Mouse (Mus musculus): Measurements from ENCODE around the gene Smurf1. TPM values are rescaled to one million over a fixed set of nuclear protein-coding genes. Genes with fewer than 3 reads are reported as not detected.

Smurf1 gene
- total RNA-seq, 2 experiments from 2014 or later, result 35.2 to 40.7 TPM

DNA sequence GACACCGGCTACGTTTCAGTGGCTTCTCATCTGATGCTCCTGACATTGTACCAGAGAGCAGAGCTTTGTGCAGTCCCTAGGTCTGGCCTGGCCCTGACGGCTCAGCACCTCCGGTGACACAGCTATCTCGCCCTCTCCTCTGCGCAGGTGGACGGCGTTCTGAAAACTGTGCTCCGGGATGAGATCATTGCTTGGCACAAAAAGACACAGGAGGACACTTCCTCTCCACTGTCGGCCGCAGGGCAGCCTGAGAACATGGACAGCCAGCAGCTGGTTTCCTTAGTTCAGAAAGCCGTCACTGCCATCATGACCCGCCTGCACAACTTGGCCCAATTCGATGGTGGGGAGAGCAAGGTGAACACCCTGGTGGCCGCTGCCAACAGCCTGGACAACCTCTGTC lies 107.1 kb downstream of the Smurf1 start:
- Histone ChIP-seq H3K27ac (no peak overlapping the region), H3K4me3 (no peak overlapping the region)
- DNase-seq (ENCODE audit: extremely low spot score in 1 of 2, low spot score in 2 of 2), result no peak
- intact Hi-C loops (cut with DNase I), result no loop called here
- TF ChIP-seq CTCF (IDR thresholded peaks at IDR 0.05), result no peak

DNA sequence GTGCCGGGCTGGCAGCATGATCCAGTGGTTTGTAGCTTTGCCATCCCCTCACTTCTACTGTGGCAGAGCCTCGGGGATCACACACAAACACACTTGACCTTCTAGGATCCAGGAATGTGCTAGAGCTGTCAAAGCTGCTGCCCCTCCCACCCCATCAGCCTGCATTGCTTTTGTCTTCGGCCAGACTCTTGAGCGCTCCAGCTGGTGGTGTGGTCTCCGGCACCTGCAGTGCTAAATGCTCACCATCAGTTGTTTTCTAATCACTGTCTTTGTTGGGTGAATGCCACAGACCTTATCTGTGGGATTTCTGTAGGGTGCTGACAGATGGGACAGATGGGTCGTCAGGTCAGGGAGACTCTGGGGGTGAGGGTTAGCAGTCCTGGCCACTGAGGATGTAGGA lies 109.7 kb downstream of the Smurf1 start:
- no peak for TF ChIP-seq CTCF (IDR thresholded peaks at IDR 0.05)
- no peak overlapping the region for H3K27ac ChIP-seq
- no peak overlapping the region for H3K4me3 ChIP-seq
- intact Hi-C loops (cut with DNase I), result no loop called here
- DNase-seq (ENCODE audit: extremely low spot score in 1 of 2, low spot score in 2 of 2), result no peak

DNA sequence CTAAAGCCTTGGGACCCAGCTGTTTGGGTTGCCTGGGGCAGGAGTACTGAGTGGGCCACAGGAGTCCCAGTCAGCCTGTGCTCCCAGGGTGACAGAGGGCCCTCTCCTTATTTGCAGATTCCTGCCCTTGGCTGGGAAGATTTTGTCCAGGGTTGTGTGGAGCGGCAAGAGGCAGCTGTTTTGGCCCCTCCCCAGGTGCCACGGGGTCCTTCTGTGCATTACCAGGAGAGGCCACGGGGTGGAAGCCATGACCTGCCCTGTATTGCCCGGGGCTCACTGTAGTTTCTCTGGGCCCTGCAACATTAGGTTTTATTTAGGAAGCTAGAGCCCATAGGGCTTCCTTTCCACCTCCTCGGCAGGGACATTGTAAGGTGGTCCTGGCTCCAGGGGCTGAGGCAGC lies 111.7 kb downstream of the Smurf1 start:
- no peak for DNase-seq (ENCODE audit: extremely low spot score in 1 of 2, low spot score in 2 of 2)
- intact Hi-C loops (cut with DNase I), result no loop called here
- TF ChIP-seq CTCF (IDR thresholded peaks at IDR 0.05), result no peak; the same call in none of the 2 replicates
- H3K4me3 ChIP-seq, result no peak overlapping the region
- no peak overlapping the region for H3K27ac ChIP-seq

DNA sequence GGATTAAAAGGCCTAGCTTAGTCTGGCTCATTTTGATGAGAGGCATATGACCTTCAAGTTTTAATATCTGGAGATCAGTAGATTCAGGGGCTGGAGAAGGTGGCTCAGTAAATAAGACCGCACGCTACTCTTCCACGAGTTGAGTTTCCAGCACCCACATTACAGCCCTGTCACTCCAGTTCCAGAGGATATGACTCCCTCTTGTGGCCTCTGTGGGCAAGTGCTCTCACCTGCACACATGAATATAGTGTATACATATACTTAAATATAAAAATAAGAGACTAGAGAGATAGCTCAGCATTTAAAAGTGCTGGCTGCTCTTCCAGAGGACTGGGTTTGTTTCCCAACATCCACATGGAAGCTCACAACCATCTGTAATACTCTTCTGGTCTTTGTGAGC lies 113.8 kb downstream of the Smurf1 start:
- peak; percentile 40 for TF ChIP-seq CTCF (IDR thresholded peaks at IDR 0.05)
- no peak for DNase-seq (ENCODE audit: extremely low spot score in 1 of 2, low spot score in 2 of 2)
- intact Hi-C loops (cut with DNase I), result no loop called here
- Histone ChIP-seq H3K27ac (no peak overlapping the region), H3K4me3 (no peak overlapping the region)

DNA sequence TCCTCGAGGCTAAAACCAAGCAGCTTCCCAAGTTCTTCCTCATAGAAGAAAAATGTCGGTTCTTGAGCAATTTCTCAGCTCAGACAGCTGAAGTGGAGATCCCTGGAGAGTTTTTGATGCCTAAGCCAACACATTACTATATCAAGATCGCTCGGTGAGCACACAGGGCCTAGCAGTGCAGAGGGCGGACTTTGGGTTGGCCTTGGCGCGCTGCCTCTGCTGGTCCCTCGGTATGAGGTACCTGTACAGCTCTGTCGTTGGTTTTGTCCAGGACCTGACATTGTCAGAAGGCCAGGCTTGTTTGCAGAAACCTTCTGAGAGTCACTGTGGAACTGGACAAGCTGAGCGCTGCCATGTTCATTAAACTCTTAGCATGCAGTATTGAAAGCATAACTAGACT lies 115.7 kb downstream of the Smurf1 start:
- intact Hi-C loops (cut with DNase I), result no loop called here
- no peak overlapping the region for H3K4me3 ChIP-seq
- no peak overlapping the region for H3K27ac ChIP-seq
- TF ChIP-seq CTCF (IDR thresholded peaks at IDR 0.05), result no peak
- no peak for DNase-seq (ENCODE audit: extremely low spot score in 1 of 2, low spot score in 2 of 2)

DNA sequence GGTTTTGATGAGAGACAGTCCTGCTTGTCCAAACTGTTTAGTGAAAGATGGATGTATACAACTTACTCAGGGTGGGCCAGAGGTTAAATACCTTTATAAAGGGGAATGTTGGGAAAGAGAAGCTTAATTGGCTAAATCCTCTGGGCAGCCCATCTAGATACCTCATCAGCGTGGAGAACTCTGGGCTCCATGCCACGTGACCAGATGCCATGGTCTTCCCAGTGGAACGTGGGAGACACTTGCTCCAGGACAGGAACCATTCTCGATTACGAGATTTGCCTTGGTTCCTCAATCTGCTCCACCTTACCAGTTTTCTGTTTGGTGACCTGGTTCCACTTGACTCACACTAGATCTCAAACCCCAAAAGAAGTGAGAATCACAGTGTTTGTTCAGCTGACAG lies 116.9 kb downstream of the Smurf1 start:
- TF ChIP-seq CTCF (IDR thresholded peaks at IDR 0.05), result no peak
- H3K27ac ChIP-seq, result no peak overlapping the region
- intact Hi-C loops (cut with DNase I), result no loop called here

DNA sequence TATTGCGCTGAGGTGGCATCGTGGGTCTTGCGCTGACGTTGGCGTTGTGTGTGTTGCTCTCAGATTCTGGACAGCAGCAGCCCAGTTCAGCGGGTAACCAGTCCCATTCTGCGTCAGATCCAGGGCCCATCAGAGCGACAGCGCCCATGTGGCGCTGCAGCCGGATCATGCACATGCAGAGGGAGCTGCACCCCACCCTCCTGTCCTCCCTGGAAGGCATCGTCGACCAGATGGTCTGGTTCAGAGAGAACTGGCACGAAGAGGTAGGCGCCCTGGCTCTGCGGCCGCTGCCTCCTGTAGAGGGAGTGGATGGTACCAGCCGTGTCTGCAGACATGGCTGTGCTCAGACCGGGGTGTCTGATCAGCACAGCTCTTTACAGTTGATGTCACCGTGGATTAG lies 120.3 kb downstream of the Smurf1 start:
- Histone ChIP-seq H3K4me3 (no peak overlapping the region), H3K27ac (no peak overlapping the region)
- intact Hi-C loops (cut with DNase I), result no loop called here
- DNase-seq (ENCODE audit: extremely low spot score in 1 of 2, low spot score in 2 of 2), result no peak
- TF ChIP-seq CTCF (IDR thresholded peaks at IDR 0.05), result no peak

More for the DNA sequence above, 116.9 kb downstream of the Smurf1 start:
- DNase-seq (ENCODE audit: extremely low spot score in 1 of 2, low spot score in 2 of 2), result no peak
- H3K4me3 ChIP-seq, result no peak overlapping the region

DNA sequence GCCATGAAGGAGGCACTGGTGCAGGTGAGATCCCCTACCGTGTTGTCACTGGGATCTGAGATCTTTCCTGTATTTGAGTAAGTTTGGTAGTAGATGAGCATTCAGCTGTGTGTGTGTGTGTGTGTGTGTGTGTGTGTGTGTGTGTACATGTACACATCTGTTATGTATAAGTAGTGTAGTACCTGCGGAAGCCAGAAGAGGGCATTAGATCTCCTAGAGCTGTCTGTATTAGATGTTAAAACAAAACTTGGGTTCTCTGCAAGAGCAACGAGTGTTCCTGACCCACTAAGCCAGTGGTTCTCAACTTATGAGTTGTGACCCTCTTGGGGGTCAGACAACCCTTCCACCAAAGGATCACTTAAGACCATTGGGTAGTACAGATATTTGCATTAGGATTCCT lies 129.5 kb downstream of the Smurf1 start:
- H3K4me3 ChIP-seq, result no peak overlapping the region
- H3K27ac ChIP-seq, result no peak overlapping the region
- no peak for DNase-seq (ENCODE audit: extremely low spot score in 1 of 2, low spot score in 2 of 2)
- intact Hi-C loops (cut with DNase I), result no loop called here
- TF ChIP-seq CTCF (IDR thresholded peaks at IDR 0.05), result peak; percentile 42

DNA sequence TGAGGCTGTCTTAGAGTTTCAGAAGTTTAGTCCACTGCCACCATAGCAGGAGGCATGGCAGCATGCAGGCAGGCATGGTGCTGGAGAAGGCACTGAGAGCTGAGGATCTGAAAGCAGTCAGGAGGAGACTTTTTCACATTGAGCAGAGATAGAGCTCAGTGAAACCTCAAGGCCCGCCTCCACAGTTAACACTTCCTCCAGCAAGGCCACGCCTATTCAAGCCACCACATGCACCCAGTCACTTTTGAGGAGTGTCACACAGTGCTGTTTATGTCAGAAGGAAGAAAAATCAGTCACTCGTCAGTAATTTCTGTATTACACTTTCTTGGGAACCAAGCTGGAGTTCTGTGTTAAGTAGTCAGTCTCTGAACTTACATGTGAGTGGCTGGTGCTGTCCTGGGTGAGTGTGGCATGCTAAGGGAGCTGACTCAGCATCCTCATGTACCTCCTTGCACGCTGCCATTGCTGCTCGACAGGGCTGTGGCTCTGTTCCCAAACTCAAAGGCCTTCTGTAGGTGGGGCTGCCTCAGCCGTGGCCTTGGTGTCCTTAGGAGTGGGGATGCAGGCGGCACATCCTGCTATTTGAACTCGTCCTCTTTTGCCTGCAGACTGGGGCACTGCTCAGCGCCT lies 133.7 kb downstream of the Smurf1 start:
- intact Hi-C loops (cut with DNase I), result no loop called here
- DNase-seq (ENCODE audit: extremely low spot score in 1 of 2, low spot score in 2 of 2), result no peak
- Histone ChIP-seq H3K4me3 (no peak overlapping the region), H3K27ac (no peak overlapping the region)
- no peak for TF ChIP-seq CTCF (IDR thresholded peaks at IDR 0.05)

DNA sequence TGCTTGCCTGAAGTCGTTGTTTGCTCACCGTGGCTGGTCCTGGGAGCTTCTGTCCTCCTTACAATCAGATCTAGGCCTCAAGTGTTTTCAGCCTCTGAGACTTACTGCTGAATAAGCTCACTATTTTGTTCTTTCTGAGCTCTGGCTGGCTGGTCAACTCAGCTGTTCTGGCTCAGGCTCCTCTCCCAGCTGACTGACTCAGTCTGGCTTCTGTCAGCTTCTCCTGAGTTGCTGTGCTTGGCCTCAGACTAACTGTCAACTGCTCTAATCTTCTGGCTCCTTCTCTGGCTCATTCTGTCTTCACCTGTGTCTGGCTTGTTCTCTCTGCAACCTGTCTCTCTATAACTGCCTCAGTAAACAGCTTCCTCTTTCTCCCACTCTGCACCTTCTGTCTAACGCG lies 136.0 kb downstream of the Smurf1 start:
- intact Hi-C loops (cut with DNase I), result no loop called here
- H3K4me3 ChIP-seq, result no peak overlapping the region
- no peak for DNase-seq (ENCODE audit: extremely low spot score in 1 of 2, low spot score in 2 of 2)

DNA sequence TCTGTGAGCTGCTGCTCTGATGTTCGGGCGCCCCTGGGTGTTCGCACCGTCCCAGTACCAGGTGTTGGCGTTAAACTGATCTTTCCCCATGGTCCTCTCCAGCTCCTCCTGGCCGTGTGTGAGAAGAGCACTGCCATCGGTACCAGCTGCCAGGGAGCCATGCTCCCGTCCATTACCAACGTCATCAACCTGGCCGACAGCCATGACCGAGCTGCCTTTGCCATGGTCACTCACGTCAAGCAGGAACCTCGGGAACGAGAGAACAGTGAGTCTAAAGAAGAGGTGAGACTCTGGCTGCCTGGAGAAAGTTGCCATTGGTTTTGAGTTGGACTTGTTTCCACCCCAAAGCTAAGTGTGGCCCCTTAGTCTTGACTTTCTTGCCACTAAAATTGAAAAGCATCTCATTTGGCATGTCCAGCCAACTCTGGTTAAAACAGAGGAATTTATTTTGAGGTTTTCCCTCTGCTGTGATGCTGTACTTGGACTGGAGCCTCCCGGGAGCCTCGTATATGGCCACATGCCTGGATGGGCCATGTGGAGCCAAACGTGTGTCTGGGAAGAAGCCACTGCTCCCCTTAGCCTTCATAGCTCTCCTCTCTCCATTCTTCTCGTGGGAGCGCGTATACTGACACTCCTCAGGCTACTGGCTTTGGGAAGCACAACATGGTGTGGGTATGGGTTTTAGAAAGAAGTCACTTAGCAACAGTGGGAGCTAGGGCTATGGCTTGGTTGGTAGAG lies 137.1 kb downstream of the Smurf1 start:
- no peak overlapping the region for H3K27ac ChIP-seq
- TF ChIP-seq CTCF (IDR thresholded peaks at IDR 0.05), result no peak
- DNase-seq (ENCODE audit: extremely low spot score in 1 of 2, low spot score in 2 of 2), result no peak
- H3K4me3 ChIP-seq, result no peak overlapping the region
- intact Hi-C loops (cut with DNase I), result no loop called here

More for the DNA sequence above, 136.0 kb downstream of the Smurf1 start:
- no peak for TF ChIP-seq CTCF (IDR thresholded peaks at IDR 0.05)
- H3K27ac ChIP-seq, result no peak overlapping the region

Small RNA genes within 50 kb of the gene (microRNA-seq; reads per million reads assigned to microRNA genes)
- gene Mir7039, result 1.2 to 3.8 reads per million in 2 experiments

Other genes starting within 250 kb of the Smurf1 start
- gene Tmem130, start 204.0 kb downstream of the Smurf1 start, total RNA-seq (2021), result 100 to 1,000 TPM; 169 to 188 TPM
- gene Trrap, start 198.1 kb downstream of the Smurf1 start, total RNA-seq (2021), result 100 to 1,000 TPM; 169 to 170 TPM
- gene Gm4871, start 66.9 kb upstream of the Smurf1 start, total RNA-seq (2021), result not detected
- gene 1700018F24Rik, start 77.1 kb upstream of the Smurf1 start, total RNA-seq (2021), result not detected
- gene Arpc1a, start 118.0 kb upstream of the Smurf1 start, total RNA-seq (2021), result 100 to 1,000 TPM; 192 to 199 TPM
- gene Kpna7, start 118.2 kb upstream of the Smurf1 start, total RNA-seq (2021), result not detected
- 10 to 100 TPM; 19.0 to 23.5 TPM for gene Arpc1b, start 148.4 kb upstream of the Smurf1 start, total RNA-seq (2021)
- 10 to 100 TPM; 92.5 to 96.0 TPM for gene Pdap1, start 174.4 kb upstream of the Smurf1 start, total RNA-seq (2021)
- gene Bud31, start 174.5 kb upstream of the Smurf1 start, total RNA-seq (2021), result 10 to 100 TPM; 69.4 to 69.6 TPM
- gene Ptcd1, start 201.3 kb upstream of the Smurf1 start, total RNA-seq (2021), result 10 to 100 TPM; 19.4 to 21.9 TPM
- 10 to 100 TPM; 25.6 to 26.0 TPM for gene Cpsf4, start 201.4 kb upstream of the Smurf1 start, total RNA-seq (2021)
- 100 to 1,000 TPM; 217 to 220 TPM for gene Atp5j2, start 226.2 kb upstream of the Smurf1 start, total RNA-seq (2021)
- 10 to 100 TPM; 13.4 to 14.1 TPM for gene Zkscan14, start 236.0 kb upstream of the Smurf1 start, total RNA-seq (2021)
- gene Zkscan5, start 238.7 kb upstream of the Smurf1 start, total RNA-seq (2021), result 10 to 100 TPM; 10.8 to 11.0 TPM

Measured in left cerebral cortex, adult 2 months (tissue).